In genomic region chr5:21479746-21480145, GRCm38 (mm10) we compare ENCODE assay signal across 11 mouse cellular contexts. TPM values are rescaled to one million over a fixed set of nuclear protein-coding genes. Genes with fewer than 3 reads are reported as not detected.
"Had no signal": no experiment of that assay in that cellular context is flagged by ENCODE, and none has a peak within 500 bp of the region (broad histone marks: within the 10 kb centered on the region; RNA-seq: fewer than 3 reads in every experiment).

No protein-coding gene starts in this region.

- H3K9ac ChIP-seq: limb, embryonic 12.5 days; liver, embryonic 14.5 days; neural tube, embryonic 12.5 days had no signal

- H3K4me3 ChIP-seq: limb, embryonic 12.5 days; neural tube, embryonic 12.5 days had no signal

- DNase-seq: kidney, adult 8-10 months; kidney, postnatal 25 days; liver; lung, adult 18-20 months; midbrain, embryonic 14.5 days; thymus, adult 2 months; thymus, postnatal 36 days had no signal

- H3K27ac ChIP-seq: limb, embryonic 12.5 days; liver, embryonic 14.5 days; neural tube, embryonic 12.5 days had no signal

- H3K36me3 ChIP-seq: neural tube, embryonic 12.5 days had no signal

- H3K9me3 ChIP-seq: limb, embryonic 12.5 days; neural tube, embryonic 12.5 days had no signal

- H3K4me2 ChIP-seq: limb, embryonic 12.5 days; neural tube, embryonic 12.5 days had no signal

- H3K27me3 ChIP-seq: limb, embryonic 12.5 days; neural tube, embryonic 12.5 days had no signal

RNA-seq across cellular contexts. Expression of gene Ccdc146, which starts 55.3 kb away (rescaled TPM):
- total RNA-seq: monocyte, adult 5-6 weeks had no signal
- polyA plus RNA-seq: thymus, adult 2 months had no signal
